Mouse (Mus musculus): ENCODE measurements around the gene Fzr1. TPM values are rescaled to one million over a fixed set of nuclear protein-coding genes. Genes with fewer than 3 reads are reported as not detected.

The Fzr1 gene
- polyA plus RNA-seq, 1 experiment from 2014 or later, result 104 TPM

- H3K4me3 ChIP-seq (ENCODE audit: low read depth, low read length), result no peak overlapping the region
- no peak overlapping the region for H3K27ac ChIP-seq (ENCODE audit: low read depth, low read length)
- no peak for DNase-seq (ENCODE audit: low spot score, missing footprints)
- no peaks in the 10 kb centered on the region for H3K36me3 ChIP-seq (ENCODE audit: control insufficient read depth, insufficient read depth, low read length)
- no peak overlapping the region for H3K4me2 ChIP-seq
- H3K27me3 ChIP-seq (ENCODE audit: control insufficient read depth, insufficient read depth, low read length), result peaks cover 41% of the 10 kb centered on the region
- ATAC-seq (ENCODE audit: low FRiP score), result no peak
- no peaks in the 10 kb centered on the region for H3K9me3 ChIP-seq (ENCODE audit: control insufficient read depth, low read length)
- no peak overlapping the region for H3K9ac ChIP-seq (ENCODE audit: low read length)
- peaks cover 51% of the 10 kb centered on the region for H3K4me1 ChIP-seq (ENCODE audit: control insufficient read depth, insufficient read depth, low read length)
- 43% methylated on average over 13 of the region's 13 CpGs for WGBS
Measured at GRCm38 (mm10) chr10:81405588-81406201, 27.4 kb upstream of the Fzr1 start.

- no peak overlapping the region for H3K27ac ChIP-seq (ENCODE audit: low read depth, low read length)
- no peak overlapping the region for H3K4me3 ChIP-seq (ENCODE audit: low read depth, low read length)
- no peak overlapping the region for H3K4me2 ChIP-seq
- no peaks in the 10 kb centered on the region for H3K9me3 ChIP-seq (ENCODE audit: control insufficient read depth, low read length)
- 65% methylated on average over 18 of the region's 18 CpGs for WGBS
- peaks cover 45% of the 10 kb centered on the region for H3K27me3 ChIP-seq (ENCODE audit: control insufficient read depth, insufficient read depth, low read length)
- no peak for ATAC-seq (ENCODE audit: low FRiP score)
- no peaks in the 10 kb centered on the region for H3K36me3 ChIP-seq (ENCODE audit: control insufficient read depth, insufficient read depth, low read length)
- H3K4me1 ChIP-seq (ENCODE audit: control insufficient read depth, insufficient read depth, low read length), result peaks cover 56% of the 10 kb centered on the region
- DNase-seq (ENCODE audit: low spot score, missing footprints), result no peak
- no peak overlapping the region for H3K9ac ChIP-seq (ENCODE audit: low read length)
Measured at GRCm38 (mm10) chr10:81404720-81405119, 26.4 kb upstream of the Fzr1 start.

GRCm38 (mm10) chr10:81404082-81404481, 25.8 kb upstream of the Fzr1 start:
- H3K4me3 ChIP-seq (ENCODE audit: low read depth, low read length), result no peak overlapping the region
- H3K36me3 ChIP-seq (ENCODE audit: control insufficient read depth, insufficient read depth, low read length), result 0 out of 2 replicates have a peak, but pooled peaks cover 2% of the 10 kb centered on the region
- DNase-seq (ENCODE audit: low spot score, missing footprints), result no peak
- no peaks in the 10 kb centered on the region for H3K9me3 ChIP-seq (ENCODE audit: control insufficient read depth, low read length)
- 12% methylated on average over 9 of the region's 9 CpGs for WGBS
- ATAC-seq (ENCODE audit: low FRiP score), result no peak
- no peak overlapping the region for H3K27ac ChIP-seq (ENCODE audit: low read depth, low read length)
- peaks cover 45% of the 10 kb centered on the region for H3K27me3 ChIP-seq (ENCODE audit: control insufficient read depth, insufficient read depth, low read length)
- peaks cover 56% of the 10 kb centered on the region for H3K4me1 ChIP-seq (ENCODE audit: control insufficient read depth, insufficient read depth, low read length)
- no peak overlapping the region for H3K9ac ChIP-seq (ENCODE audit: low read length)
- no peak overlapping the region for H3K4me2 ChIP-seq

- ATAC-seq (ENCODE audit: low FRiP score) (peak; percentile 1; the same call in 1 of the 2 replicates), DNase-seq (ENCODE audit: low spot score, missing footprints) (no peak)
- peak overlapping the region; percentile 85 for H3K27ac ChIP-seq (ENCODE audit: low read depth, low read length)
- H3K4me1 ChIP-seq (ENCODE audit: control insufficient read depth, insufficient read depth, low read length), result peaks cover 52% of the 10 kb centered on the region
- no peak overlapping the region for H3K4me3 ChIP-seq (ENCODE audit: low read depth, low read length)
- 0 out of 2 replicates have a peak, but pooled peaks cover 2% of the 10 kb centered on the region for H3K36me3 ChIP-seq (ENCODE audit: control insufficient read depth, insufficient read depth, low read length)
- H3K4me2 ChIP-seq, result no peak overlapping the region
- WGBS, result 51% methylated on average over 10 of the region's 10 CpGs
- H3K9ac ChIP-seq (ENCODE audit: low read length), result peak overlapping the region; percentile 51; the same call in 1 of the 2 replicates
- no peaks in the 10 kb centered on the region for H3K9me3 ChIP-seq (ENCODE audit: control insufficient read depth, low read length)
- peaks cover 45% of the 10 kb centered on the region for H3K27me3 ChIP-seq (ENCODE audit: control insufficient read depth, insufficient read depth, low read length)
Measured at GRCm38 (mm10) chr10:81403511-81403910, 25.2 kb upstream of the Fzr1 start.

DNA sequence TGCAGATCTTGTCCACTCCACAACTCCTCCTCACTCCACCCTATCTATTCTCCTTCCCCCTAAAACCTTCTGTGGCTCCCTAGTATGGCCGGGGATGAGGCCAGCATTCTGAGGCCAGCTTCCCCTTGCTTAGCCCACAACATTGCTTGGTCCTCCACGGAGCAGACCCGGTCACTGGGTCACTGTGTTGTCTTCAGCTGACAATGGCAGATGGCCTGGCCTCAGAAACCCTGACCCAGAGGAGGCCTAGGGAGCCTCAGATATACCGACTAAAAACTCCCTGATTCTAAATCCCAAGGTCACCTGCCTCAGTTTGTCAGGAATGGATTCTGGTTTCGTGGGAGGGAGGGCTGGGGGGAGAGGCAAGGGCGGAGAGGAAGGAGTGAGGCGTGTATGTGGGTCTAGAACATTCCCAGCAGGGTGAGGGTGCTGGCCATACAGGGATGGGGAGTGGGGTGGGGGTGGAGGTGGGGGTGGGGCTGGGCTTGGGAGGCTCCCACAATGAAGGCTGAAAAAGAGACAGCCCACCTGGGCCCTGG, 24.0 kb upstream of the Fzr1 start:
- ATAC-seq (ENCODE audit: low FRiP score) (peak; percentile 28; the same call in 1 of the 2 replicates), DNase-seq (ENCODE audit: low spot score, missing footprints) (no peak)
- whole genome bisulfite sequencing, result 16% methylated on average over 7 of the region's 7 CpGs
- peak overlapping the region; percentile 13; the same call in 1 of the 2 replicates for H3K4me3 ChIP-seq (ENCODE audit: low read depth, low read length)
- peak overlapping the region; percentile 53; the same call in 1 of the 2 replicates for H3K9ac ChIP-seq (ENCODE audit: low read length)
- H3K27me3 ChIP-seq (ENCODE audit: control insufficient read depth, insufficient read depth, low read length), result peaks cover 35% of the 10 kb centered on the region
- peaks cover 48% of the 10 kb centered on the region for H3K4me1 ChIP-seq (ENCODE audit: control insufficient read depth, insufficient read depth, low read length)
- no peaks in the 10 kb centered on the region for H3K9me3 ChIP-seq (ENCODE audit: control insufficient read depth, low read length)
- H3K4me2 ChIP-seq, result peak overlapping the region; percentile 34
- H3K27ac ChIP-seq (ENCODE audit: low read depth, low read length), result peak overlapping the region; percentile 85
- H3K36me3 ChIP-seq (ENCODE audit: control insufficient read depth, insufficient read depth, low read length), result 0 out of 2 replicates have a peak, but pooled peaks cover 2% of the 10 kb centered on the region

DNA sequence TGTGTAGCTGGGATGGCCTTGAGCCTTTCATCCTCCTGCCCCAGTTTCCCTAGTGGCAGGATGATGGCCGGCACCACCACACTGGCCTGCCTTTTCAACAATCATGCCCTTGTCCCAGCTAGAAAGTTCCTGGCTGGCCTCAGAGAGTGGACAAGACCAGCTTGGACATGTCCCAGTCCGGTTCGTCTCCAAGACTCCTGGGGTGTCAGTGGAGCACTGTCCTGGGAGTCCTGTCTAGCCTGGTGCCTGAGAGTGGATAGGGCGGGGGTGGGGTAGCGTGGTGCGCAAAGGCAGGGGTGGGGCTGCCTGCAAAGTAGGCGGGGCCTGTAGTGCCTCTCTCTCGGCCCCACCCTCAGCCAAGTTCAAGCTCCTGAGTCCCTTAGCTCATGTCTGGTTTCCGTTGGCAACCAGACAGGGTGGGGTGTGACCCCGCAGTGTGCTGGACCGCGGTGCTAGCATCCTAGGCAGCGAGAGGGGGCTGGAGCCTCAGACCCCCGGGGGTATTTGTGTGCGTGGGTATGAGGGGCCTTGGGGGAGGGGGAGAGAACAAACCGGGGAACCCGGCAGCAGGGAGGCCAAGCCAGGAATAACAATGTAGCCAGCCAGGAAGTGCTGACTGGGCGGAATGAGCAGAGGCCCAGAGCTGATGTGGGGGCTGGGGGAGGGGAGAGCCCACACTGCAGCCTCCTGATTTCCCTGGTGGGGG, 23.4 kb upstream of the Fzr1 start:
- Histone ChIP-seq H3K4me2 (peak overlapping the region; percentile 34), H3K9ac (ENCODE audit: low read length) (peak overlapping the region; percentile 53; the same call in 1 of the 2 replicates), H3K36me3 (ENCODE audit: control insufficient read depth, insufficient read depth, low read length) (0 out of 2 replicates have a peak, but pooled peaks cover 2% of the 10 kb centered on the region), H3K4me1 (ENCODE audit: control insufficient read depth, insufficient read depth, low read length) (peaks cover 45% of the 10 kb centered on the region), H3K27ac (ENCODE audit: low read depth, low read length) (peak overlapping the region; percentile 85), H3K27me3 (ENCODE audit: control insufficient read depth, insufficient read depth, low read length) (peaks cover 29% of the 10 kb centered on the region), H3K9me3 (ENCODE audit: control insufficient read depth, low read length) (no peaks in the 10 kb centered on the region), H3K4me3 (ENCODE audit: low read depth, low read length) (peak overlapping the region; percentile 13; the same call in 1 of the 2 replicates)
- DNase-seq (ENCODE audit: low spot score, missing footprints), result peak; percentile 96
- 7% methylated on average over 18 of the region's 18 CpGs for WGBS
- peak; percentile 87 for ATAC-seq (ENCODE audit: low FRiP score)

DNA sequence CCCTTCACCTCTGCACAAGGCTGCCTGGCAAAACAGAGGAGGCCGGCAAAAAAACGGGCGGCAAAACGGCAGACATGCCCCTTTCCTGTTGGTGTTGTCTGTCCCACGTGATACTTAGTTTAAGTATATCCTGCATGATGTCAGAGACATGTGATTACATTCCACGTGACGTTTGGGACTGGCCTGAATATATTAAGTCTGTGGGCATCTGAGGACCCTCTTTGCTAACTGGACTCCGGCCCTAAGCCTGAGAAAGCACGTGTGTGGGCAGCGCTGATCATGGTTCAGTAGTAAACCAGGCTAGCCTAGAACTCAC, 22.8 kb upstream of the Fzr1 start:
- ATAC-seq (ENCODE audit: low FRiP score) (no peak; the same call in 1 of the 2 replicates), DNase-seq (ENCODE audit: low spot score, missing footprints) (no peak)
- Histone ChIP-seq H3K27me3 (ENCODE audit: control insufficient read depth, insufficient read depth, low read length) (peaks cover 24% of the 10 kb centered on the region), H3K4me3 (ENCODE audit: low read depth, low read length) (no peak overlapping the region), H3K27ac (ENCODE audit: low read depth, low read length) (peak overlapping the region; percentile 85; the same call in 1 of the 2 replicates), H3K36me3 (ENCODE audit: control insufficient read depth, insufficient read depth, low read length) (0 out of 2 replicates have a peak, but pooled peaks cover 2% of the 10 kb centered on the region), H3K9ac (ENCODE audit: low read length) (no peak overlapping the region), H3K4me1 (ENCODE audit: control insufficient read depth, insufficient read depth, low read length) (peaks cover 45% of the 10 kb centered on the region), H3K9me3 (ENCODE audit: control insufficient read depth, low read length) (no peaks in the 10 kb centered on the region), H3K4me2 (no peak overlapping the region)
- 30% methylated on average over 10 of the region's 10 CpGs for WGBS

- Histone ChIP-seq H3K36me3 (ENCODE audit: control insufficient read depth, insufficient read depth, low read length) (0 out of 2 replicates have a peak, but pooled peaks cover 2% of the 10 kb centered on the region), H3K4me3 (ENCODE audit: low read depth, low read length) (no peak overlapping the region), H3K4me2 (no peak overlapping the region), H3K27me3 (ENCODE audit: control insufficient read depth, insufficient read depth, low read length) (peaks cover 18% of the 10 kb centered on the region), H3K9me3 (ENCODE audit: control insufficient read depth, low read length) (no peaks in the 10 kb centered on the region), H3K9ac (ENCODE audit: low read length) (no peak overlapping the region), H3K4me1 (ENCODE audit: control insufficient read depth, insufficient read depth, low read length) (peaks cover 45% of the 10 kb centered on the region), H3K27ac (ENCODE audit: low read depth, low read length) (peak overlapping the region; percentile 40)
- WGBS, result 48% methylated on average over 22 of the region's 22 CpGs
- no peak for ATAC-seq (ENCODE audit: low FRiP score)
- no peak for DNase-seq (ENCODE audit: low spot score, missing footprints)
Measured at GRCm38 (mm10) chr10:81400371-81401204, 22.3 kb upstream of the Fzr1 start.

Measured in midbrain, embryonic 11.5 days (tissue).